Mouse (Mus musculus): ENCODE results near the gene Plgrkt. TPM values are rescaled to one million over a fixed set of nuclear protein-coding genes. Genes with fewer than 3 reads are reported as not detected.

Plgrkt gene
- polyA plus RNA-seq, 1 experiment from 2014 or later = 49.1 TPM

DNA sequence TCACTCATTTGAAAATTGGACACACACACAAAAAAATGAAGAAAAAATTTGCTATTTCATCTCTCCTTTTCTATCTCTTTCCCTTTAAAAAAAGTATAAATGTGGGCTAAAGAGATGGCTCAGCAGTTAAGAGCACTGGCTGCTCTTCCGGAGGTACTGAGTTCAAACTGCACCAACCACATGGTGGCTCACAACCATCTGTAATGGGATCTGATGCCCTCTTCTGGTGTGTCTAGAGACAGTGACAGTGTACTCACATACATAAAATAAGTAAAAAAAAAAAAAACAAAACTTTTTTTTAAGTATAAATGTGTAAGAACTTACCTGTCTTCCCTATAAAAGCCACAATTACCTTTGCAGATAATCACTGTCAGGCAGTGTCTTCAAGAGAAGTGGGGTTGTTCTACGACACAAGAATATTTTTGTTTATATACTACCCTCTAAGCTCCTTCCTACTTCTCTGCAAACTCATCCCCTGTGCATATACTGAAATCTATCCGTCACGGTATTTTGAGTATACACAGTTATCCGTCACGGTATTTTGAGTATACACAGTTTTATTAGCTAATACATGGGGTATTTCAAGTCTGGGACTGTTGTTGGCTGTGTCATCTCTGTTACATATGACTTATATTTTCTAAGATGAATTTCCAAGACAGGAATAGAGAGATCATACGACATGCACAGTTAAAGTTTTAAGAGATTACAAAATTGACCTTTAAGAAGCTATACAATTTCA is 3.5 kb upstream of the Plgrkt start:
- H3K4me1 ChIP-seq (ENCODE audit: insufficient read depth, low read length) = no peaks in the 10 kb centered on the region
- no peak overlapping the region for H3K9ac ChIP-seq (replicated peaks; ENCODE audit: low read length)
- no peaks in the 10 kb centered on the region for H3K36me3 ChIP-seq (ENCODE audit: insufficient read depth, low read length)
- no peak overlapping the region for H3K27ac ChIP-seq (ENCODE audit: low read length)
- H3K4me3 ChIP-seq (ENCODE audit: low read length) = no peak overlapping the region
- no peak for ATAC-seq (ENCODE audit: low FRiP score, low TSS enrichment)
- H3K9me3 ChIP-seq (ENCODE audit: low read length) = no peaks in the 10 kb centered on the region
- no peaks in the 10 kb centered on the region for H3K27me3 ChIP-seq (ENCODE audit: insufficient read depth, low read length)
- WGBS = 93% methylated on average over 7 of the region's 7 CpGs
- H3K4me2 ChIP-seq (replicated peaks; ENCODE audit: low read depth, low read length) = no peak overlapping the region

DNA sequence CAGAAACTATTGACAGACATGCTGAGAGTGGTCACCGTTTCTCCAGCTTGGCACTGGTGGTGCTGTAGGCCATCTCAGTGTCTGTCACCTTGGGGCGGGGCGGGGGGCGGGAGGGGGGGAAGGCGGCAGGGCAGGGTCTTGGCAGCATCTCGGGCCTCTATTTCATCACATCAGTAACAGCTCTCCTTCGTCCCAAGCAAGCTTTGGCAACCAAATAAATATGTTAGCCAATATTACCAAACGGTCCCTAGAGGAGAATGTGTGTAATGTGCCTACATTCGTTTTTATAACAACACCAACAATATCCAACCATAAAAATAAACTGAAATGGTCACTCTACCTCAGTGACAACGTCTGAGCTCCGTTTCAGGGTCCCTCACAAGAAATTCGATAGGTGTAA is 2.9 kb upstream of the Plgrkt start:
- no peaks in the 10 kb centered on the region for H3K9me3 ChIP-seq (ENCODE audit: low read length)
- no peaks in the 10 kb centered on the region for H3K36me3 ChIP-seq (ENCODE audit: insufficient read depth, low read length)
- 73% methylated on average over 12 of the region's 12 CpGs for WGBS
- no peak overlapping the region for H3K4me2 ChIP-seq (replicated peaks; ENCODE audit: low read depth, low read length)
- no peaks in the 10 kb centered on the region for H3K27me3 ChIP-seq (ENCODE audit: insufficient read depth, low read length)
- ATAC-seq (ENCODE audit: low FRiP score, low TSS enrichment) = no peak
- H3K27ac ChIP-seq (ENCODE audit: low read length) = no peak overlapping the region
- no peaks in the 10 kb centered on the region for H3K4me1 ChIP-seq (ENCODE audit: insufficient read depth, low read length)
- no peak overlapping the region for H3K9ac ChIP-seq (replicated peaks; ENCODE audit: low read length)
- no peak overlapping the region for H3K4me3 ChIP-seq (ENCODE audit: low read length)

DNA sequence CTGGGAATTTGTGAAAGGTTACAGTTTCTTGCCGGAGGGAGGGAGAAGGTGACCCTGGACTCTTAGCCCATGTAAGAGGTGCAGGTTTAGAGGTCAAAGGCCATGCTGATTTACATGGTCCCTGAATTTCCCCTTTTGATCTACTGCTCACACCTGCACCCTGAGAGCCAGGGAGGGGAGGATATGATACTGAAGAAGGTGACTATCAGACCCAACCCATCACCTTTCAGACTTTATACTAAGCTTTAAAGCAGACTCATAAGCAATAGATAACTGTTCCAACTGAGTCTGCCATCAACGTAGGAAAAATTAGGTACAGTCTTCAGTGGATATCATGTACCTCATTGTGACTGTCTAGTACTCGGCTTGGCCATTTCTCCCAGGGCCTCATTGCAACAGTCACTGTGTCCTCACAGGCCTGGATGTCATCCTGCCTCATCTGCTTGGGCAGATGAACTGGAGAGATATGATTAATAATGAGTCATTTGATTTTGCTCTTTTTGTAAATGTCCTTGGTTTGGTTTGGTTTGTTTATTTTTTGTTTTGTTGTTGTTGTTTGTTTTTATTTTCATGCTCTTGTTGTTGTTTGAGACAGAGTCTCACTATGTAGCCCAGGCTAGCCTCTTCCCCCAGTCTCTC is 1.6 kb upstream of the Plgrkt start:
- no peak for ATAC-seq (ENCODE audit: low FRiP score, low TSS enrichment)
- no peak overlapping the region for H3K4me3 ChIP-seq (ENCODE audit: low read length)
- WGBS = 84% methylated on average over 3 of the region's 3 CpGs

DNA sequence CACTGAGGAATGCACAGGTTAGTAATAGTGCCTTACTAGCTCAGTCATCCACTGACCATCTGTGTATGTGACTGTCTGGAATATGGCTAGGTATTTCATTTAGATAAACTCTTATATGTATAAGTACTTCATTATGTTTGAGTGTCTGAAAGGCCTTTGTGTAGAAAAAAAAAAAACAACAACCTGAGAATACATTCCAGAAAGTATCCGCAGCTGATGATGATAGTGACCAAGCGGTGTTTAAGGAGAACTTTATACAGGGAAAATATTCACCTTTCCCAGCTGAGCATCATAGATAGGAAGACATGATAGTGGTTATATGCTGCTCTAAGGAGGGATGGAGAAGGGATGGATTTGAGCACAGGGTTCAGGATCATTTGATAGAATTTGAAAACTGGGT is 851 bp upstream of the Plgrkt start:
- H3K9ac ChIP-seq (replicated peaks; ENCODE audit: low read length) = no peak overlapping the region
- no peaks in the 10 kb centered on the region for H3K36me3 ChIP-seq (ENCODE audit: insufficient read depth, low read length)
- no peak overlapping the region for H3K4me2 ChIP-seq (replicated peaks; ENCODE audit: low read depth, low read length)
- no peak for ATAC-seq (ENCODE audit: low FRiP score, low TSS enrichment)
- no peak overlapping the region for H3K4me3 ChIP-seq (ENCODE audit: low read length)
- H3K9me3 ChIP-seq (ENCODE audit: low read length) = no peaks in the 10 kb centered on the region
- 86% methylated on average over 2 of the region's 2 CpGs for WGBS
- H3K27me3 ChIP-seq (ENCODE audit: insufficient read depth, low read length) = no peaks in the 10 kb centered on the region
- H3K27ac ChIP-seq (ENCODE audit: low read length) = no peak overlapping the region
- H3K4me1 ChIP-seq (ENCODE audit: insufficient read depth, low read length) = no peaks in the 10 kb centered on the region

More for the DNA sequence above, 1.6 kb upstream of the Plgrkt start:
- Histone ChIP-seq H3K4me1 (ENCODE audit: insufficient read depth, low read length) (no peaks in the 10 kb centered on the region), H3K27me3 (ENCODE audit: insufficient read depth, low read length) (no peaks in the 10 kb centered on the region), H3K36me3 (ENCODE audit: insufficient read depth, low read length) (no peaks in the 10 kb centered on the region), H3K4me2 (replicated peaks; ENCODE audit: low read depth, low read length) (no peak overlapping the region), H3K27ac (ENCODE audit: low read length) (no peak overlapping the region), H3K9me3 (ENCODE audit: low read length) (no peaks in the 10 kb centered on the region), H3K9ac (replicated peaks; ENCODE audit: low read length) (no peak overlapping the region)

DNA sequence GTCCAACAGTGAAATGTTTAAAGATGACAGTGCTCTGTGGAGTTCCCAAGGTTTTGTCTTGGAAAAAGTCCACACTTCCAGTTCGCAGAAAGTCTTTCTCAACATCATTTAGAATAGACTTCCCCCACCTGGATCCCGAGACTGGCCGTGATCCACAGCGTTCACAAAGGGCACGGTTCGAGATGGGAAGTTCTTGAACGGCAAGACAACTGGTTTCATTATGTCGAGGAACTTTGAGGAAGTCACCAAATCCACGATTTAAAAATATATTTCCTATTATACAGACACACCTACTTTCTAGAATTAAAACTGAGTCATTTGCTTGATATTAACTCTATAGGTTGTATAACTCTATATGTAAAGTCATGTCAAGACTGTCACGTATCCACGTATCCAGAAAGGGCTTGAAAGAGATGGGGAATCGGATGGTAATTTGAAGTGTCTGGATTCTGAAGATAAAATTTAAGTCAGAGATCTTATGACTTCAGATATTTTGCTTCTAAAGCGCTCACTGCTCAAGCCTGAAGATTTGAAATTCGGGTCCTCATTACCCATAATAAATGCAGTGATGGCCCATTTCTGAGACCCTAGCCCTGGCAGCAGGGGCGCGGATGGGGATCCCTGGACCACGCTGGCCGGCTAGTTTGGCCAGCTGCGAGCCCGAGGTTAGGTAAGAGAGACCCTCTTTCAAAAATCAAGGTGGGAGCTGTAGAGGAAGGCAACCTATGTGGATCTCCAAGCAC is 793 bp downstream of the Plgrkt start:
- no peaks in the 10 kb centered on the region for H3K27me3 ChIP-seq (ENCODE audit: insufficient read depth, low read length)
- peak overlapping the region; percentile 61 for H3K4me3 ChIP-seq (ENCODE audit: low read length)
- no peaks in the 10 kb centered on the region for H3K36me3 ChIP-seq (ENCODE audit: insufficient read depth, low read length)
- no peak overlapping the region for H3K27ac ChIP-seq (ENCODE audit: low read length)
- H3K9ac ChIP-seq (replicated peaks; ENCODE audit: low read length) = peak overlapping the region; percentile 61
- WGBS = 64% methylated on average over 20 of the region's 20 CpGs
- ATAC-seq (ENCODE audit: low FRiP score, low TSS enrichment) = no peak
- no peaks in the 10 kb centered on the region for H3K9me3 ChIP-seq (ENCODE audit: low read length)
- H3K4me1 ChIP-seq (ENCODE audit: insufficient read depth, low read length) = peaks cover 5% of the 10 kb centered on the region; the same call in 1 of the 2 replicates
- H3K4me2 ChIP-seq (replicated peaks; ENCODE audit: low read depth, low read length) = peak overlapping the region; percentile 85

DNA sequence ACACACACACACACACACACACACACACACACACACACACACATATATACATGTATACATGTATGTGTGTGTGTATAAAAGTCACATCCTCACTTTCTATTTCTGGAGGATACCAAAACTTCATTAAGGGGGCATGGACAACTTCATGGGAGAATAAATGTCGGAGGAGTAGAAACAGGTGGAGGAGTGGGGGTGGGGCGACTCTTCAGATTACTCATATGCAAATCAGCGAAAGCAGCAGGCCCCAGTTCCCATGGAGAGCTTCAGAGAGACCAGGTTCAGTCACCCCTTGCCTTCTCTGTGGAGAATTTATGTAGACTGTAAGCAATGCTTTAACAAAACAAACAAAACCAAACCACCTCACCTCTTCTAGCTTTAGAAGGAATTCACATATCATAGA is 2.1 kb downstream of the Plgrkt start:
- 31% methylated on average over 3 of the region's 3 CpGs for WGBS
- Histone ChIP-seq H3K36me3 (ENCODE audit: insufficient read depth, low read length) (no peaks in the 10 kb centered on the region), H3K27me3 (ENCODE audit: insufficient read depth, low read length) (no peaks in the 10 kb centered on the region), H3K9me3 (ENCODE audit: low read length) (no peaks in the 10 kb centered on the region), H3K4me3 (ENCODE audit: low read length) (no peak overlapping the region), H3K4me2 (replicated peaks; ENCODE audit: low read depth, low read length) (no peak overlapping the region), H3K27ac (ENCODE audit: low read length) (no peak overlapping the region), H3K4me1 (ENCODE audit: insufficient read depth, low read length) (peaks cover 11% of the 10 kb centered on the region), H3K9ac (replicated peaks; ENCODE audit: low read length) (no peak overlapping the region)
- ATAC-seq (ENCODE audit: low FRiP score, low TSS enrichment) = no peak

DNA sequence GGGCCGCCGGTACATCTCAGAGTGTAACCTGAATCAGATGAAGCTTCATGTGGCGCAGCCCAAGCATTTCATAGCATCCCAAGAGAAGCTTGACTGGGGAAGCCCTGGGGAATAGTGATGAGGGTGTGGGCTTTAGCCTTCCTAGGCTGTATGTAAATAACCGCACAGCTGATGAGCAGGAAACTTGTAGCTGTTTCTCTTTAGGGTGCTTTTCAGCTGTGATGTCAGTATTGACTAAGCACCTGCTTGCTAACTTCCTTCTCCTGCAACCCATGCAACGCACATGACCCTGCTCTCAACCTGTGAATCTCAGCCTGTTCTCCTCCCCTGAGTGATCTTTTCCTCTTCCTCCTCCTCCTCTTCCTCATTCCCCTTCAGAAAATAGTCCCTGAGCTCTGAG is 3.1 kb downstream of the Plgrkt start:
- 84% methylated on average over 5 of the region's 5 CpGs for WGBS
- Histone ChIP-seq H3K27ac (ENCODE audit: low read length) (no peak overlapping the region), H3K4me1 (ENCODE audit: insufficient read depth, low read length) (peaks cover 11% of the 10 kb centered on the region), H3K9me3 (ENCODE audit: low read length) (no peaks in the 10 kb centered on the region), H3K9ac (replicated peaks; ENCODE audit: low read length) (no peak overlapping the region), H3K36me3 (ENCODE audit: insufficient read depth, low read length) (no peaks in the 10 kb centered on the region), H3K4me3 (ENCODE audit: low read length) (no peak overlapping the region), H3K4me2 (replicated peaks; ENCODE audit: low read depth, low read length) (no peak overlapping the region), H3K27me3 (ENCODE audit: insufficient read depth, low read length) (no peaks in the 10 kb centered on the region)
- ATAC-seq (ENCODE audit: low FRiP score, low TSS enrichment) = no peak

DNA sequence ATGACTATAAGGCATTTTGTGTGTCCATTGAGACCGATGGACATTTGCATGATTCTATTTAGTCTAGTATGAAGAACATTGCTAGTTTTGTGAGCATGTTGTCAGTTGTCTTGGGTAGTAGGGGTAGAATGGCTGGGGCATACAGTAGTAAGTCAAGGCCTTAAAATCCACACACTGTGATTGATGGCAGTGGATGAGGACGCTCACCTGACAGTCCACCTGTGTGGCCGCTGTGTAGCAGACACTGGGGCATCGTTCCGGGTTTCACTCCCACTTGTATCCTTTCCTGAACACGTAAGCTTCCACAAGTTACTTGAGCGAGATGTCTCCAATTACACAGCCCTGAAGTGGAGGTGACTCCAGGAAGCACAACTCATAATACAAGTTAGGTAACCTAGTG is 3.6 kb downstream of the Plgrkt start:
- 69% methylated on average over 7 of the region's 7 CpGs for WGBS
- Histone ChIP-seq H3K4me3 (ENCODE audit: low read length) (no peak overlapping the region), H3K27ac (ENCODE audit: low read length) (no peak overlapping the region), H3K9me3 (ENCODE audit: low read length) (no peaks in the 10 kb centered on the region), H3K4me1 (ENCODE audit: insufficient read depth, low read length) (peaks cover 11% of the 10 kb centered on the region), H3K4me2 (replicated peaks; ENCODE audit: low read depth, low read length) (no peak overlapping the region), H3K27me3 (ENCODE audit: insufficient read depth, low read length) (no peaks in the 10 kb centered on the region), H3K36me3 (ENCODE audit: insufficient read depth, low read length) (no peaks in the 10 kb centered on the region), H3K9ac (replicated peaks; ENCODE audit: low read length) (no peak overlapping the region)
- ATAC-seq (ENCODE audit: low FRiP score, low TSS enrichment) = no peak

DNA sequence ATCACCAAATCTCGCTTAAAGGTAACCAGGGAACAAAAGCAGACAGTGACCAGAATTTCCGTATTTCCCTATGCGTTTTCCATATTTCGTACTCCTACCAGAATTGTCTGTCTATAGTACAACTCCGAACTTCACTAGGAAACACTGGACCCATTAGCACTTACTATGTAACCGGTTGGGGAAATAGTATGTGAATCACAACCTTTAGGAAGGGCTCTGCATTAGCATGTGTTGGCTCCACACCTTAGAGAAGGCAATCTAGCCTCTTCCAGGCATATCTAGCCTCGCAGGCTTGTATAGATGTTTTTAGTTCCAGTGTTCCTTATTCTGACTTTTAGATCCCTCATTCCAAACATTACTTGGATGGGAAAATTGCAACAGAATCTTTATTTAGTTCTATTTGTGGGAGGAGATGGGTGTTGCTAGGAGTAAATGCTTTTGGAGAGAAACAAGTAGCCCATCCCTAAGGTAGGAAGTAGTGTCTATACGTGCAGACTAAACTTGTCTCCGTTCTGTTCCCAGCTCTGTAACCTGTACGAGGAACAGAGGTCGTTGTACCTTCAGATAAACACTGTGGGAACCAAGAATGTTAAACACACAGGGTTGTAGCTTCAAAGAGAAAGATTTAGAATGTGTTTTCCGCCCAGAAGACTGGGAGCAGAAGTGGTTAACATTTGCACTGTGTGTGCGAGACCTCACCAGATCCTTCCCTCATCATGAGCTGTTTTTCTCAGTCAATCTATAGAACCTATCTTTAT is 4.8 kb downstream of the Plgrkt start:
- Histone ChIP-seq H3K27ac (ENCODE audit: low read length) (no peak overlapping the region), H3K9ac (replicated peaks; ENCODE audit: low read length) (peak overlapping the region; percentile 76), H3K4me1 (ENCODE audit: insufficient read depth, low read length) (peaks cover 11% of the 10 kb centered on the region), H3K4me3 (ENCODE audit: low read length) (peak overlapping the region; percentile 62), H3K4me2 (replicated peaks; ENCODE audit: low read depth, low read length) (peak overlapping the region; percentile 85), H3K27me3 (ENCODE audit: insufficient read depth, low read length) (no peaks in the 10 kb centered on the region), H3K9me3 (ENCODE audit: low read length) (no peaks in the 10 kb centered on the region), H3K36me3 (ENCODE audit: insufficient read depth, low read length) (no peaks in the 10 kb centered on the region)
- ATAC-seq (ENCODE audit: low FRiP score, low TSS enrichment) = no peak
- 51% methylated on average over 13 of the region's 13 CpGs for WGBS
